Comparison of ENCODE assay signal across 8 mouse cellular contexts in the genomic region with DNA sequence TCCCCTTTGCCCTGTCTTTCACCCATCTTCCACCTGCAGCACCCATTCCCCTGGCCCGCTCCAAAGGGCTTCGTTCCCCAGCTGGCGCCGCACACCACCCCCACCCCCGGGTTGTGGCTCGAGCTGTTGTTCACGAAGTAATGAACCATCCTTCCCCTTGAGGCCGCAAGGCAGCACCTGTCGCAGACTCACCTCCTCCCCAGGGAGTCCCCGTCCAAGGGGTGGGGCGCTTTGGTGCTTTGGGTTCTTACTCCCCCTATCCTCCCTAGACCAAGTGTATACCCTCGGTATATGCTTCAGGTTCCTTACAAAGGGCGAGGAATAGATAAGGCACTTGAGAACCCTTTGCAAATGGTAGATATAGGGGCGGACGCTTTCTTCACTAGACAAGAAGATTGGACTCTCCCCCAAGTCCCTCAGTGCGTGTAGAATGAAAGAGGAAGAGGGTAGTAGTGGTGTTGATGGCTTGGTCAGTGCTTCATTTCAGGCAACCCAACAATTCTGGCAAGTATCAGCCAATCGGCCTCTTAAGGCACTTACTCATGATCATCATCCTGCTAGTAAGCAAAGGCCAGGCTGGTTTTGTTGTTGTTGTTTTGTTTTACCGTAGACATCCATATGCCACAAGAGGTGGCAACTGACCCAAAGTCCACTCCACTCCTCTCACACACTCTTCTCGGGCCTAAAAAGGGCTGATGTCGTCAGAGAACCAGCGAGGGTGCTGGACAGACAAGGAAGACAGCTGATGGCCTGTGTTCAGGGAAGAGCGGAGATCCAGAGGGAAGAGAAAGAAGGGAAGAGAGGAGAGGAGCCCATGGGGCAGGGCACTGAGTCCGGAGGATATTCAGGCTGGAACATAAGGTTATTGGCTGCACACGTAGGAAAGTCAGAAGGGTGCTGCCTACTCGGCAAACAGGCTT. TPM values are rescaled to one million over a fixed set of nuclear protein-coding genes. Genes with fewer than 3 reads are reported as not detected.
DNase-seq lines count a peak whose midpoint lies in the region; ATAC-seq and TF ChIP-seq lines count a peak whose summit lies in the region.

No protein-coding gene starts in this region.

- no peak for TF ChIP-seq CTCF in midbrain, postnatal 0 days (IDR thresholded peaks at IDR 0.05)

- H3K9ac ChIP-seq in heart, embryonic 12.5 days, result peak overlapping the region; percentile 92
- no peak overlapping the region; the same call in 1 of the 2 replicates for H3K9ac ChIP-seq in limb, embryonic 15.5 days
- H3K9ac ChIP-seq in midbrain, postnatal 0 days (replicated peaks; ENCODE audit: low read length, poor library complexity, severe bottlenecking), result peak overlapping the region; percentile 50; the same call in 1 of the 2 replicates

- peak; percentile 35 for DNase-seq in gastrocnemius, postnatal 14 days
- DNase-seq in gastrocnemius, postnatal 25 days, result no peak
- DNase-seq in adipocyte (ENCODE audit: low spot score), result peak; percentile 41
- DNase-seq in midbrain, postnatal 0 days (ENCODE audit: low spot score), result no peak
- peak; percentile 66 for DNase-seq in thymus, postnatal 25 days
- no peak for DNase-seq in frontal cortex, postnatal 10 days (ENCODE audit: low spot score in 2 of 2)

- intact Hi-C loops in gastrocnemius, postnatal 14 days (cut with DNase I; ENCODE audit: low total_unique reads), result no loop called here

- peaks cover 26% of the 10 kb centered on the region for H3K36me3 ChIP-seq in heart, embryonic 12.5 days
- peaks cover 17% of the 10 kb centered on the region for H3K36me3 ChIP-seq in limb, embryonic 15.5 days
- H3K36me3 ChIP-seq in midbrain, postnatal 0 days (ENCODE audit: insufficient read depth, low read length), result 0 out of 2 replicates have a peak, but pooled peaks cover 10% of the 10 kb centered on the region

- peaks cover 57% of the 10 kb centered on the region for H3K4me1 ChIP-seq in heart, embryonic 12.5 days (replicated peaks)
- H3K4me1 ChIP-seq in limb, embryonic 15.5 days, result peaks cover 63% of the 10 kb centered on the region
- H3K4me1 ChIP-seq in midbrain, postnatal 0 days (ENCODE audit: insufficient read depth, low read length), result peaks cover 19% of the 10 kb centered on the region

- WGBS in heart, embryonic 12.5 days, result 29% methylated on average over 25 of the region's 25 CpGs
- 45% methylated on average over 25 of the region's 25 CpGs for WGBS in limb, embryonic 15.5 days
- WGBS in midbrain, postnatal 0 days, result 44% methylated on average over 25 of the region's 25 CpGs

- H3K9me3 ChIP-seq in heart, embryonic 12.5 days (replicated peaks), result no peaks in the 10 kb centered on the region
- H3K9me3 ChIP-seq in limb, embryonic 15.5 days, result no peaks in the 10 kb centered on the region
- H3K9me3 ChIP-seq in midbrain, postnatal 0 days (ENCODE audit: low read length), result no peaks in the 10 kb centered on the region

- peak overlapping the region; percentile 83 for H3K4me2 ChIP-seq in heart, embryonic 12.5 days
- H3K4me2 ChIP-seq in limb, embryonic 15.5 days, result peak overlapping the region; percentile 89
- H3K4me2 ChIP-seq in midbrain, postnatal 0 days (ENCODE audit: low read depth, low read length, poor library complexity, severe bottlenecking), result peak overlapping the region; percentile 94

- no peak for ATAC-seq in heart, embryonic 12.5 days (ENCODE audit: insufficient number of reproducible peaks, low FRiP score)
- no peak for ATAC-seq in limb, embryonic 15.5 days (ENCODE audit: insufficient number of reproducible peaks, low FRiP score, low TSS enrichment, low read depth)
- ATAC-seq in midbrain, postnatal 0 days (ENCODE audit: low FRiP score), result no peak

- peak overlapping the region; percentile 73 for H3K4me3 ChIP-seq in heart, embryonic 12.5 days
- H3K4me3 ChIP-seq in limb, embryonic 15.5 days, result peak overlapping the region; percentile 78
- H3K4me3 ChIP-seq in midbrain, postnatal 0 days (ENCODE audit: low read depth, low read length), result peak overlapping the region; percentile 56

- H3K27ac ChIP-seq in heart, embryonic 12.5 days (ENCODE audit: poor library complexity, severe bottlenecking), result peak overlapping the region; percentile 91
- H3K27ac ChIP-seq in limb, embryonic 15.5 days, result peak overlapping the region; percentile 89
- H3K27ac ChIP-seq in midbrain, postnatal 0 days (ENCODE audit: low read depth, low read length), result 0 out of 2 replicates have a peak overlapping the region, but pooled peaks have one; percentile 12

- no peaks in the 10 kb centered on the region for H3K27me3 ChIP-seq in heart, embryonic 12.5 days (replicated peaks)
- H3K27me3 ChIP-seq in limb, embryonic 15.5 days, result peaks cover 12% of the 10 kb centered on the region; the same call in 1 of the 2 replicates
- peaks cover 29% of the 10 kb centered on the region for H3K27me3 ChIP-seq in midbrain, postnatal 0 days (ENCODE audit: insufficient read depth, low read length)

RNA-seq across cellular contexts. Expression of a gene that starts 4.4 kb away (rescaled TPM):
- total RNA-seq in gastrocnemius, postnatal 14 days (2021), result 10 to 100 TPM; 50.5 to 51.8 TPM
- total RNA-seq in gastrocnemius, postnatal 25 days (2021), result 10 to 100 TPM; 43.0 to 44.3 TPM
- polyA plus RNA-seq in heart, embryonic 12.5 days (2016; fragmentation: Nextera tagmentation; extraction: Ambion mirVana), result 72.3 and 76.7 TPM in 2 replicates
- polyA plus RNA-seq in limb, embryonic 15.5 days (2015; fragmentation: Nextera tagmentation; extraction: Ambion mirVana), result 63.8 and 66.7 TPM in 2 replicates
- total RNA-seq in midbrain, postnatal 0 days (2014; rRNA removed), result 19.3 and 22.8 TPM in 2 replicates
- polyA plus RNA-seq in midbrain, postnatal 0 days (2015; fragmentation: Nextera tagmentation; extraction: Ambion mirVana), result 7.7 and 7.8 TPM in 2 replicates

RNA-seq across cellular contexts. Expression of a gene that starts 23.9 kb away (rescaled TPM):
- total RNA-seq in gastrocnemius, postnatal 14 days (2021), result 10 to 100 TPM; 17.0 to 23.0 TPM
- 10 to 100 TPM; 19.0 to 19.8 TPM for total RNA-seq in gastrocnemius, postnatal 25 days (2021)
- polyA plus RNA-seq in heart, embryonic 12.5 days (2016; fragmentation: Nextera tagmentation; extraction: Ambion mirVana), result 17.3 and 17.5 TPM in 2 replicates
- polyA plus RNA-seq in limb, embryonic 15.5 days (2015; fragmentation: Nextera tagmentation; extraction: Ambion mirVana), result 22.3 and 28.3 TPM in 2 replicates
- 50.0 and 50.2 TPM in 2 replicates for total RNA-seq in midbrain, postnatal 0 days (2014; rRNA removed)
- 43.7 and 49.9 TPM in 2 replicates for polyA plus RNA-seq in midbrain, postnatal 0 days (2015; fragmentation: Nextera tagmentation; extraction: Ambion mirVana)

RNA-seq across cellular contexts. Expression of a gene that starts 24.3 kb away (rescaled TPM):
- total RNA-seq in gastrocnemius, postnatal 14 days (2021), result 10 to 100 TPM; 44.6 to 45.4 TPM
- total RNA-seq in gastrocnemius, postnatal 25 days (2021), result 10 to 100 TPM; 39.7 to 44.7 TPM
- polyA plus RNA-seq in heart, embryonic 12.5 days (2016; fragmentation: Nextera tagmentation; extraction: Ambion mirVana), result 110 and 111 TPM in 2 replicates
- polyA plus RNA-seq in limb, embryonic 15.5 days (2015; fragmentation: Nextera tagmentation; extraction: Ambion mirVana), result 109 and 117 TPM in 2 replicates
- total RNA-seq in midbrain, postnatal 0 days (2014; rRNA removed), result 79.5 and 90.1 TPM in 2 replicates
- 71.6 and 75.0 TPM in 2 replicates for polyA plus RNA-seq in midbrain, postnatal 0 days (2015; fragmentation: Nextera tagmentation; extraction: Ambion mirVana)

Comparison
In these comparisons a context has a peak if more than half of its experiments do, and no peak if none do; other contexts are left out.
1. DNase-seq: peak in gastrocnemius, postnatal 14 days (single experiment), adipocyte (single experiment) and thymus, postnatal 25 days (single experiment); none in gastrocnemius, postnatal 25 days (single experiment), midbrain, postnatal 0 days (single experiment) and frontal cortex, postnatal 10 days (0 of 2).
2. H3K27ac ChIP-seq: peak in every context shown above with its lines; median percentile 91 in heart, embryonic 12.5 days; 89 in limb, embryonic 15.5 days; 12 in midbrain, postnatal 0 days.
3. Peak in every context shown above with its lines, with median percentiles within 50 percentile points of each other: H3K4me2 ChIP-seq and H3K4me3 ChIP-seq.